Mouse (Mus musculus): ENCODE results near the gene Ranbp3l.

The Ranbp3l gene

DNA sequence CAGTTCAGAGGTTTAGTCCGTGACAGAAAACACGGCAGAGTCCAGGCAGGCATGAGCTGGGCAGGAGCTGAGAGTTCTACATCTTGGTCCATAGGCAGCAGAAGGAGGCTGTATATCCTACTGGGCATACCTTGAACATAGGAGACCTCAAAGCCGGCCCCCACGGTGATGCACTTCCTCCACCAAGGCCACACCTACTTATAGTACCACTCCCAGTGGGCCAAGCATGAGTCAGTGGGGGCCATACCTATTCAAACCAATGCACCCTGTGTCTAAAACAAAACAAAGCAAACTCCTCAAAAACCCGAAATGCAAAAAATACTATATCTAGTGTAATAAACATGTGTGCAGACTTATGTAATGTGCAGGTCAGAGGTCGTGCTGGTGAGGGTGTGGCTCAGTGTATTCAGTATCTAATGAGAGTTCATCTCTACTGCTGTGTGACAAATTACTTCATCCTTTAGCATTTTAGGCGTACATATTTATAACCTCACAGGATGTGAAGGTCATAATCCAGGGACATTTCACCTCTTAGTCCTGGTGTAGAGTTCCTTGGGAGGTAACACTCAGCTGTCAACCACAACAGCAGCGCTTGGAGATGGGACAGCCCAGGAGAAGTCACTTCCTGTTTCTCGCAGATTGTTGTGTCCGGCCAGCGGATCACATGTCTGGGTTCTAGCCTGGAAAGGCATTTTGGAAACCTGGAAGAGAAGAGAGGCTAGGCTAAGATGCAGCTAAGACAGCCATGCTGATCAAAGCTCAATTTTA lies 126.0 kb downstream of the Ranbp3l start:
- no peak for DNase-seq (ENCODE audit: low spot score in 2 of 2)

DNA sequence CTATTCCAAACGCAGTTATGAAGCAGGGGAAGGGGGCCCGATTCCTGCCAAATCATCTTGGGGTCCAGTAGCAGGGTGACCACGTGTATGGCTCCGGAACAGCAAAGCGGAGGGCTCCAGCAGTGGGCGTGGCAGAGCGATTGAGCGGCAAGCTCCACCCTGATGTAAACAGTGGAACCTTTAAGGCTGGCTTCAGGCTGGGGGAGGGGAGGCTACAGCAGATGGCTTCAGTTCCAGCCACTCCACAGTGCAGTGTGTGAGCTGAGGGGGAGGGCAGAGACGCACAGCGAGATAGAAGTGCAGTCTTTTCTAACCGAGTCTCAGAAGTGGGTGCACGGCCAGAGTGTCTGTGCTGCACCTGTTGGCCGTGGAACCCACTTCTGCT lies 126.6 kb downstream of the Ranbp3l start:
- peak in 1 of 2 experiments; percentile 34 for DNase-seq (ENCODE audit: low spot score in 2 of 2)

DNA sequence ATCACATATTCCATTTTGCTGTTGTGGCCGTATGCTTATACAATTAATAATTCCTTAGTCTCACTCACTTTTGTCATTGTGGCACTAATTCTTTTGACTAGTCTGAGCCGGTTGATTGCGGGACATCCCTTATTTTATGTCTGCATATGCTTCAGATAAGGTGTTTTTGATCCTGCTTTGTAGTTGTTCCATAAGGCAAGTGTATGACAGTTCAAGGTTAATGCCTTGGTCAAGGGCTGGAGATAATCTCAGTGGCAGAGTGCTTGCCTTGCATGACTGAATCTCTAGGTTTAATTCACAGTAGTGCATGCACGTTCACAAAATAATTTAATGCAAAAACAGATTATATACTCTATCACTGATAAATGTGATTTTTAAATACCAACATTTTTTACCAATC lies 129.1 kb downstream of the Ranbp3l start:
- DNase-seq (ENCODE audit: low spot score in 2 of 2), result no peak

DNA sequence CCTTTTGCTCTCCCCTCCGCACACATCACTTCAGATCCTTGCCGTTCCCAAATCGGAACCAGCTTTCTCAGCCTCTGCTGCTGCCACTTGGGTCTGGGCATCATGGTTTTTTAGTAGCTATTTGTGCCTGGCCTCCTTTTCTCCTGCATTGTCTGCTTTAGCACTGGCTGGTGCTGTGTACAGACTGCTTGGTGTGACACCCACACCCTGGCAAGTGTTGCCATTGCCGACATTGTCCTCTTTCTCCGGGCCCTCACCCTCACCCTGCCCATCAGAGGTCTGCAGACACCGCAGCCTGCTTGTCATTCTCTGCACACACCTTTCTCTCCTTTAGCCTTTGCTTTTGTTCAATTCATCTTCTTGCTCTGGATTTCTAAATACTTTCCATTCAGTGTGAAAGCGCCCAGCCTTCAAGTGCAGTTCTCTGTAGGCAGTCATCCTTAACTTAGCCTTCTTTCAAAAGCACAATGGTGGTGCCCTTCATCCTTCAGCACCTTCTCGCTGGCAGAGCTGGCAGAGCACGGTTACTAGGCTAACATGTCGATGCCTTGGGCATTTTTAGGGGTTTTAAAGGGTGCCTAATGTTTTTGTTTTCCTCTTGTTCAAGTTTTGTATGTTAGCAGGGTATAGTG lies 132.8 kb downstream of the Ranbp3l start:
- no peak for DNase-seq (ENCODE audit: low spot score in 2 of 2)

GRCm38 (mm10) chr15:9106303-9107074 lies 138.7 kb downstream of the Ranbp3l start:
- DNase-seq (ENCODE audit: low spot score in 2 of 2), result no peak

- no peak for DNase-seq (ENCODE audit: low spot score in 2 of 2)
Measured at GRCm38 (mm10) chr15:9110526-9111347, 143.0 kb downstream of the Ranbp3l start.

- DNase-seq (ENCODE audit: low spot score in 2 of 2), result no peak
Measured at GRCm38 (mm10) chr15:9111648-9112047, 143.9 kb downstream of the Ranbp3l start.

- DNase-seq (ENCODE audit: low spot score in 2 of 2), result no peak
Measured at GRCm38 (mm10) chr15:9113556-9113955, 145.8 kb downstream of the Ranbp3l start.

DNA sequence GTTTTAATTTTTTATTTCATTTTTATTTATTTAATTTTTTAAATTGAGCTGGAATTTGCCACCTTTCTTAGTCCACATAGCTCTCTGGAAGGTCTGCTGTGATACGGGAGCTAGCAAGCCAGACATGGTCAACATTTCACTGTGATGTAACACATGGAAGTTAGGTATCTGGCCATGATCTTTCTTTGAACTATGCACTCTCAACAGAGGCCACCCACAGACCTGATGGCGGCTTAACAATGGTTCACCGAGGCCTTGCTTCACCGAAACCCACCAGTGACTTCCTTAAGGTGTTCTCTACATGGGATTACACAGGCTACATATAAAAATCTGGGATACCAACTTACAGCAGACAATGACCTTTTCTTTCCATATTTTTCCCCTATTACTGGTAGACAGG lies 146.4 kb downstream of the Ranbp3l start:
- no peak for DNase-seq (ENCODE audit: low spot score in 2 of 2)

DNA sequence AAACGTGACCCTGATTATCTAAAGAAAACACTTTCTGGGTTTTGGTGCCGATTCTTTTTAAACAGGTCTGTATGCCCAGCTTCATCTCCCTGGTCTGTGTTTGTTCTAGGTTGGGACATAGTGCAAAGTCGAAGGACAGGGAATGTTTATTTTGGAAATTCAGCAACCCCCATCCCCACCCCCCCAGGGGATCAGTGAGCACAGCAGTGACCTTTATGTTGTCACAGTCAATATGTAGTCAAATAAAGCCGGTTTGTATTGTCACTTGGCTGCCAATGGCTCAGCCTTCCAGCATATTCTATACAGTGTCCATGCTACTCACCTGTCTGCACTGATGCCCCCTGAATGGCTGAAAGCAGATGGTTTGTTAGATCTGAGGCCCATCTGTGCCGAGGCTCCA lies 146.8 kb downstream of the Ranbp3l start:
- no peak for DNase-seq (ENCODE audit: low spot score in 2 of 2)

Data from cerebellum, postnatal 4 days (tissue).